ENCODE assay signal across 10 mouse cellular contexts in the genomic region with DNA sequence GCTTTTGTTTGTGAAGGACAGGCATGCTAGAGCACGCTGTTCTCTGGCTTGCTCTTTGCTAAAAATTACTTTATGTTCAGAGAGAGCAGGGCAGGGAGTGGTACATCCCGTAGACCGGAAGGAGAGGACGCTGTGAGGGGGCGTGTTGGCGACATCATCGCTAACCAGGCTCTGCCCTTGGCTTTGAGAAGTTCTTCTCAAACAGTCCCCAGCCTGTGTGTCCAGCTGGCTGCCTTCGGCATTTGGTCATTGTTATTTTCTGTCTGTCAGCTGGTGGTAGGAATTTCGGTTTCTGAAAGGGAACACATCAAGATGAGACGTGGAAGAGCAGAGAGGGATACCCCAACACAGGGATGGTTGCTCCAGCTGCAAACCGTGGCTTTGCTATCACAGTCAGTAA. TPM values are rescaled to one million over a fixed set of nuclear protein-coding genes. Genes with fewer than 3 reads are reported as not detected.
DNase-seq lines count a peak whose midpoint lies in the region; ATAC-seq and TF ChIP-seq lines count a peak whose summit lies in the region.
"Had no signal": no experiment of that assay in that cellular context is flagged by ENCODE, and none has a peak within 500 bp of the region (broad histone marks: within the 10 kb centered on the region; RNA-seq: fewer than 3 reads in every experiment).

No protein-coding gene starts in this region.

- no peaks in the 10 kb centered on the region for H3K36me3 ChIP-seq in liver, postnatal 0 days (replicated peaks; ENCODE audit: insufficient read depth, low read length)
- H3K36me3 ChIP-seq in liver, embryonic 11.5 days (ENCODE audit: control insufficient read depth, insufficient read depth, low read length) = 0 out of 2 replicates have a peak, but pooled peaks cover 2% of the 10 kb centered on the region
- no peaks in the 10 kb centered on the region for H3K36me3 ChIP-seq in heart, embryonic 11.5 days (ENCODE audit: control insufficient read depth, insufficient read depth, low read length)
- H3K36me3 ChIP-seq in stomach, postnatal 0 days (ENCODE audit: control insufficient read depth, insufficient read depth, low read length) = no peaks in the 10 kb centered on the region
- H3K36me3 ChIP-seq: midbrain, embryonic 13.5 days had no signal

- no peak for TF ChIP-seq CTCF in liver, postnatal 0 days (IDR thresholded peaks at IDR 0.05; ENCODE audit: low read depth)
- no peak for TF ChIP-seq CTCF in stomach, postnatal 0 days (IDR thresholded peaks at IDR 0.05; ENCODE audit: low read depth)

- H3K4me2 ChIP-seq in liver, postnatal 0 days (ENCODE audit: low read depth, low read length) = no peak overlapping the region; the same call in 1 of the 2 replicates
- no peak overlapping the region for H3K4me2 ChIP-seq in liver, embryonic 11.5 days
- no peak overlapping the region for H3K4me2 ChIP-seq in heart, embryonic 11.5 days
- H3K4me2 ChIP-seq in stomach, postnatal 0 days (replicated peaks; ENCODE audit: low read depth) = peak overlapping the region; percentile 15
- H3K4me2 ChIP-seq: midbrain, embryonic 13.5 days had no signal

- H3K9ac ChIP-seq in liver, postnatal 0 days (replicated peaks) = no peak overlapping the region
- no peak overlapping the region for H3K9ac ChIP-seq in liver, embryonic 11.5 days (ENCODE audit: low read depth, low read length)
- 0 out of 2 replicates have a peak overlapping the region, but pooled peaks have one; percentile 39 for H3K9ac ChIP-seq in heart, embryonic 11.5 days (ENCODE audit: low read depth, low read length)
- H3K9ac ChIP-seq in stomach, postnatal 0 days (ENCODE audit: low read length) = no peak overlapping the region
- H3K9ac ChIP-seq: midbrain, embryonic 13.5 days had no signal

- WGBS in liver, postnatal 0 days (ENCODE audit: insufficient replicate concordance) = 72% methylated on average over 11 of the region's 11 CpGs
- WGBS in liver, embryonic 11.5 days = 76% methylated on average over 11 of the region's 11 CpGs
- 63% methylated on average over 11 of the region's 11 CpGs for WGBS in heart, embryonic 11.5 days (ENCODE audit: insufficient replicate concordance)
- WGBS in stomach, postnatal 0 days = 35% methylated on average over 11 of the region's 11 CpGs

- no peak for DNase-seq in liver, postnatal 0 days
- DNase-seq in liver, embryonic 11.5 days (ENCODE audit: low spot score) = no peak
- peak; percentile 11 to 30 for DNase-seq in kidney, postnatal 36 days
- peak; percentile 31 for DNase-seq in stomach, postnatal 0 days (ENCODE audit: low spot score)
- no peak for DNase-seq in spleen, adult 12 weeks (ENCODE audit: low spot score)
- no peak for DNase-seq in thymus, postnatal 36 days
- DNase-seq: embryo, embryonic 11 days; thymus, adult 2 months had no signal

- TF ChIP-seq EP300 in liver, postnatal 0 days (IDR thresholded peaks at IDR 0.05; ENCODE audit: low read depth) = no peak
- no peak for TF ChIP-seq EP300 in stomach, postnatal 0 days (optimal IDR thresholded peaks at IDR 0.05)

- H3K27me3 ChIP-seq in liver, postnatal 0 days (ENCODE audit: insufficient read depth, low read length) = peaks cover 5% of the 10 kb centered on the region; the same call in 1 of the 2 replicates
- peaks cover 21% of the 10 kb centered on the region for H3K27me3 ChIP-seq in liver, embryonic 11.5 days (replicated peaks; ENCODE audit: control insufficient read depth, insufficient read depth, low read length)
- no peaks in the 10 kb centered on the region for H3K27me3 ChIP-seq in heart, embryonic 11.5 days (ENCODE audit: control insufficient read depth, insufficient read depth, low read length)
- H3K27me3 ChIP-seq in stomach, postnatal 0 days (ENCODE audit: control insufficient read depth, insufficient read depth, low read length) = no peaks in the 10 kb centered on the region
- H3K27me3 ChIP-seq: midbrain, embryonic 13.5 days had no signal

- H3K9me3 ChIP-seq in liver, postnatal 0 days (ENCODE audit: low read length) = no peaks in the 10 kb centered on the region
- no peaks in the 10 kb centered on the region for H3K9me3 ChIP-seq in liver, embryonic 11.5 days (ENCODE audit: control insufficient read depth, low read length)
- 0 out of 2 replicates have a peak, but pooled peaks cover 2% of the 10 kb centered on the region for H3K9me3 ChIP-seq in heart, embryonic 11.5 days (replicated peaks; ENCODE audit: control insufficient read depth, low read length)
- no peaks in the 10 kb centered on the region for H3K9me3 ChIP-seq in stomach, postnatal 0 days (ENCODE audit: control insufficient read depth, low read length)
- H3K9me3 ChIP-seq: midbrain, embryonic 13.5 days had no signal

- no peak overlapping the region for H3K4me3 ChIP-seq in liver, postnatal 0 days (ENCODE audit: low read depth, low read length)
- no peak overlapping the region for H3K4me3 ChIP-seq in liver, embryonic 11.5 days (ENCODE audit: low read depth, low read length)
- no peak overlapping the region for H3K4me3 ChIP-seq in heart, embryonic 11.5 days (ENCODE audit: low read depth, low read length)
- no peak overlapping the region for H3K4me3 ChIP-seq in stomach, postnatal 0 days (ENCODE audit: low read depth, low read length)
- H3K4me3 ChIP-seq: midbrain, embryonic 13.5 days had no signal

- H3K4me1 ChIP-seq in liver, postnatal 0 days (ENCODE audit: insufficient read depth) = peaks cover 17% of the 10 kb centered on the region
- peaks cover 3% of the 10 kb centered on the region; the same call in 1 of the 2 replicates for H3K4me1 ChIP-seq in liver, embryonic 11.5 days (replicated peaks; ENCODE audit: control insufficient read depth, insufficient read depth, low read length)
- H3K4me1 ChIP-seq in heart, embryonic 11.5 days (ENCODE audit: control insufficient read depth, insufficient read depth, low read length) = peaks cover 2% of the 10 kb centered on the region; the same call in 1 of the 2 replicates
- H3K4me1 ChIP-seq in stomach, postnatal 0 days (replicated peaks; ENCODE audit: control insufficient read depth, insufficient read depth) = no peaks in the 10 kb centered on the region

- ATAC-seq in liver, postnatal 0 days = peak; percentile 53
- no peak for ATAC-seq in liver, embryonic 11.5 days (replicated peaks; ENCODE audit: low FRiP score)
- ATAC-seq in heart, embryonic 11.5 days (replicated peaks; ENCODE audit: insufficient number of reproducible peaks, low FRiP score, low TSS enrichment) = no peak
- ATAC-seq in stomach, postnatal 0 days (ENCODE audit: low FRiP score, low TSS enrichment) = no peak
- ATAC-seq: midbrain, embryonic 13.5 days had no signal

- no peak overlapping the region for H3K27ac ChIP-seq in liver, postnatal 0 days (ENCODE audit: low read depth)
- no peak overlapping the region for H3K27ac ChIP-seq in liver, embryonic 11.5 days (ENCODE audit: low read depth, low read length)
- H3K27ac ChIP-seq in heart, embryonic 11.5 days (ENCODE audit: low read depth, low read length) = no peak overlapping the region
- no peak overlapping the region for H3K27ac ChIP-seq in stomach, postnatal 0 days (replicated peaks)
- H3K27ac ChIP-seq: midbrain, embryonic 13.5 days had no signal

RNA-seq across cellular contexts. Expression of gene 1500009L16Rik, which starts 3.5 kb away (rescaled TPM):
- 0.31 and 0.48 TPM in 2 replicates for polyA plus RNA-seq in liver, postnatal 0 days (2015; fragmentation: Nextera tagmentation; extraction: Ambion mirVana)
- polyA plus RNA-seq in liver, embryonic 11.5 days (2014; fragmentation: Nextera tagmentation; extraction: Ambion mirVana) = 7.8 and 10.0 TPM in 2 replicates
- 20.2 and 20.5 TPM in 2 replicates for polyA plus RNA-seq in heart, embryonic 11.5 days (2014; fragmentation: Nextera tagmentation; extraction: Ambion mirVana)
- polyA plus RNA-seq in stomach, postnatal 0 days (2015; fragmentation: Nextera tagmentation; extraction: Ambion mirVana) = 8.7 and 11.7 TPM in 2 replicates

Comparison
In these comparisons a context has a peak if more than half of its experiments do, and no peak if none do; other contexts are left out.
1. DNase-seq: peak in kidney, postnatal 36 days (2 of 2) and stomach, postnatal 0 days (single experiment); none in liver, postnatal 0 days (single experiment), liver, embryonic 11.5 days (single experiment), spleen, adult 12 weeks (single experiment) and thymus, postnatal 36 days (0 of 2).